Mouse (Mus musculus): ENCODE measurements at regions not wholly inside any gene's neighbourhood (a gene's known extent, or its start where the extent isn't known, plus 50 kb on each side); places are given as distances from the start of the nearest gene placed in this dataset.

GRCm38 (mm10) chr11:19341379-19341778, 322.6 kb upstream of the Meis1 start:
- DNase-seq (ENCODE audit: extremely low spot score in 1 of 2, low spot score in 2 of 2): no peak
- Histone ChIP-seq H3K4me3 (no peak overlapping the region), H3K27ac (no peak overlapping the region)
- intact Hi-C loops (cut with DNase I): no loop called here
- TF ChIP-seq CTCF (IDR thresholded peaks at IDR 0.05): no peak

- H3K27ac ChIP-seq: no peak overlapping the region
- H3K4me3 ChIP-seq: no peak overlapping the region
- no peak for TF ChIP-seq CTCF (IDR thresholded peaks at IDR 0.05)
- DNase-seq (ENCODE audit: extremely low spot score in 1 of 2, low spot score in 2 of 2): no peak
- intact Hi-C loops (cut with DNase I): no loop called here
These were observed 324.0 kb upstream of the Meis1 start for GRCm38 (mm10) chr11:19342803-19343202.

GRCm38 (mm10) chr11:19346276-19346826, 327.6 kb upstream of the Meis1 start:
- no peak overlapping the region for H3K4me3 ChIP-seq
- no peak for DNase-seq (ENCODE audit: extremely low spot score in 1 of 2, low spot score in 2 of 2)
- no peak for TF ChIP-seq CTCF (IDR thresholded peaks at IDR 0.05)
- intact Hi-C loops (cut with DNase I): no loop called here
- no peak overlapping the region for H3K27ac ChIP-seq

GRCm38 (mm10) chr11:19350331-19351242, 331.8 kb upstream of the Meis1 start:
- Histone ChIP-seq H3K27ac (no peak overlapping the region), H3K4me3 (no peak overlapping the region)
- DNase-seq (ENCODE audit: extremely low spot score in 1 of 2, low spot score in 2 of 2): no peak
- no peak for TF ChIP-seq CTCF (IDR thresholded peaks at IDR 0.05)
- intact Hi-C loops (cut with DNase I): no loop called here

- no peak for TF ChIP-seq CTCF (IDR thresholded peaks at IDR 0.05)
- Histone ChIP-seq H3K4me3 (no peak overlapping the region), H3K27ac (no peak overlapping the region)
- intact Hi-C loops (cut with DNase I): no loop called here
- DNase-seq (ENCODE audit: extremely low spot score in 1 of 2, low spot score in 2 of 2): no peak
These were observed 332.5 kb upstream of the Meis1 start for GRCm38 (mm10) chr11:19351243-19351787.

GRCm38 (mm10) chr11:19353706-19354105, 334.9 kb upstream of the Meis1 start:
- TF ChIP-seq CTCF (IDR thresholded peaks at IDR 0.05): no peak
- no peak for DNase-seq (ENCODE audit: extremely low spot score in 1 of 2, low spot score in 2 of 2)
- Histone ChIP-seq H3K4me3 (no peak overlapping the region), H3K27ac (no peak overlapping the region)
- intact Hi-C loops (cut with DNase I): no loop called here

GRCm38 (mm10) chr11:19355179-19355578, 336.4 kb upstream of the Meis1 start:
- no peak for TF ChIP-seq CTCF (IDR thresholded peaks at IDR 0.05)
- no peak overlapping the region for H3K4me3 ChIP-seq
- intact Hi-C loops (cut with DNase I): no loop called here
- H3K27ac ChIP-seq: no peak overlapping the region
- DNase-seq (ENCODE audit: extremely low spot score in 1 of 2, low spot score in 2 of 2): no peak

GRCm38 (mm10) chr11:19356151-19356550, 337.4 kb upstream of the Meis1 start:
- Histone ChIP-seq H3K27ac (no peak overlapping the region), H3K4me3 (no peak overlapping the region)
- TF ChIP-seq CTCF (IDR thresholded peaks at IDR 0.05): no peak
- DNase-seq (ENCODE audit: extremely low spot score in 1 of 2, low spot score in 2 of 2): no peak
- intact Hi-C loops (cut with DNase I): no loop called here

GRCm38 (mm10) chr11:19369152-19369551, 350.4 kb upstream of the Meis1 start:
- H3K4me3 ChIP-seq: no peak overlapping the region
- intact Hi-C loops (cut with DNase I): no loop called here
- H3K27ac ChIP-seq: no peak overlapping the region
- DNase-seq (ENCODE audit: extremely low spot score in 1 of 2, low spot score in 2 of 2): no peak
- no peak for TF ChIP-seq CTCF (IDR thresholded peaks at IDR 0.05)

GRCm38 (mm10) chr11:19373476-19373875, 354.7 kb upstream of the Meis1 start:
- no peak for TF ChIP-seq CTCF (IDR thresholded peaks at IDR 0.05)
- no peak overlapping the region for H3K27ac ChIP-seq
- no peak for DNase-seq (ENCODE audit: extremely low spot score in 1 of 2, low spot score in 2 of 2)
- intact Hi-C loops (cut with DNase I): no loop called here
- no peak overlapping the region for H3K4me3 ChIP-seq

- TF ChIP-seq CTCF (IDR thresholded peaks at IDR 0.05): no peak
- Histone ChIP-seq H3K4me3 (no peak overlapping the region), H3K27ac (no peak overlapping the region)
- intact Hi-C loops (cut with DNase I): no loop called here
- DNase-seq (ENCODE audit: extremely low spot score in 1 of 2, low spot score in 2 of 2): no peak
These were observed 362.1 kb upstream of the Meis1 start for GRCm38 (mm10) chr11:19380935-19381334.

GRCm38 (mm10) chr11:19389136-19389535, 370.4 kb upstream of the Meis1 start:
- Histone ChIP-seq H3K4me3 (no peak overlapping the region), H3K27ac (no peak overlapping the region)
- intact Hi-C loops (cut with DNase I): no loop called here
- DNase-seq (ENCODE audit: extremely low spot score in 1 of 2, low spot score in 2 of 2): no peak
- TF ChIP-seq CTCF (IDR thresholded peaks at IDR 0.05): no peak
